Comparison of ENCODE assay signal across 13 mouse cellular contexts in genomic region chr10:59510713-59511426, GRCm38 (mm10).
DNase-seq lines count a peak whose midpoint lies in the region; ATAC-seq lines count a peak whose summit lies in the region.
"Had no signal": no experiment of that assay in that cellular context is flagged by ENCODE, and none has a peak within 500 bp of the region (broad histone marks: within the 10 kb centered on the region; RNA-seq: fewer than 3 reads in every experiment).

No protein-coding gene starts in this region.

- H3K4me2 ChIP-seq in heart, embryonic 13.5 days: peak overlapping the region; percentile 53
- H3K4me2 ChIP-seq in lung, embryonic 15.5 days: 0 out of 2 replicates have a peak overlapping the region, but pooled peaks have one; percentile 18
- H3K4me2 ChIP-seq in embryonic facial prominence, embryonic 15.5 days (replicated peaks): peak overlapping the region; percentile 13; the same call in 1 of the 2 replicates
- H3K4me2 ChIP-seq: intestine, embryonic 15.5 days had no signal

- peak overlapping the region; percentile 45; the same call in 1 of the 2 replicates for H3K9ac ChIP-seq in heart, embryonic 13.5 days
- no peak overlapping the region for H3K9ac ChIP-seq in lung, embryonic 15.5 days
- no peak overlapping the region for H3K9ac ChIP-seq in embryonic facial prominence, embryonic 15.5 days
- H3K9ac ChIP-seq: intestine, embryonic 15.5 days had no signal

- no peak for ATAC-seq in heart, embryonic 13.5 days (ENCODE audit: extremely low read depth, insufficient number of reproducible peaks, low FRiP score, low TSS enrichment)
- peak; percentile 56; the same call in 1 of the 2 replicates for ATAC-seq in lung, embryonic 15.5 days (ENCODE audit: borderline replicate concordance, extremely low read depth, low FRiP score, low TSS enrichment)
- peak; percentile 77 for ATAC-seq in embryonic facial prominence, embryonic 15.5 days (ENCODE audit: insufficient number of reproducible peaks, low FRiP score, low TSS enrichment, low read depth)
- ATAC-seq in monocyte, adult 5-6 weeks (replicated peaks; ENCODE audit: insufficient number of reproducible peaks, low FRiP score, low TSS enrichment, poor library complexity, severe bottlenecking): no peak
- ATAC-seq in erythroblast, adult 5-6 weeks (replicated peaks; ENCODE audit: low FRiP score, poor library complexity, severe bottlenecking): no peak
- ATAC-seq: intestine, embryonic 15.5 days had no signal

- no peak overlapping the region for H3K4me3 ChIP-seq in heart, embryonic 13.5 days
- H3K4me3 ChIP-seq in lung, embryonic 15.5 days: no peak overlapping the region
- H3K4me3 ChIP-seq in embryonic facial prominence, embryonic 15.5 days (replicated peaks): no peak overlapping the region
- H3K4me3 ChIP-seq: erythroblast, embryonic 14.5 days; intestine, embryonic 15.5 days had no signal

- H3K9me3 ChIP-seq in heart, embryonic 13.5 days: no peaks in the 10 kb centered on the region
- H3K9me3 ChIP-seq in lung, embryonic 15.5 days: no peaks in the 10 kb centered on the region
- H3K9me3 ChIP-seq in embryonic facial prominence, embryonic 15.5 days (replicated peaks): no peaks in the 10 kb centered on the region
- H3K9me3 ChIP-seq: intestine, embryonic 15.5 days had no signal

- intact Hi-C loops in heart, postnatal 25 days (cut with DNase I): no loop called here

- DNase-seq in heart, postnatal 25 days (ENCODE audit: low spot score): no peak
- DNase-seq in lung, postnatal 10 days: no peak
- peak; percentile 56 for DNase-seq in mesoderm, embryonic 11.5 days (ENCODE audit: low read depth, low spot score)
- DNase-seq: cerebellum, postnatal 14 days; layer of hippocampus, postnatal 36 days; lung, adult 2 months had no signal

- H3K36me3 ChIP-seq in heart, embryonic 13.5 days: no peaks in the 10 kb centered on the region
- H3K36me3 ChIP-seq in lung, embryonic 15.5 days: no peaks in the 10 kb centered on the region
- H3K36me3 ChIP-seq in embryonic facial prominence, embryonic 15.5 days: no peaks in the 10 kb centered on the region
- H3K36me3 ChIP-seq: intestine, embryonic 15.5 days had no signal

- H3K27me3 ChIP-seq in heart, embryonic 13.5 days (replicated peaks): no peaks in the 10 kb centered on the region
- no peaks in the 10 kb centered on the region for H3K27me3 ChIP-seq in lung, embryonic 15.5 days
- no peaks in the 10 kb centered on the region for H3K27me3 ChIP-seq in embryonic facial prominence, embryonic 15.5 days
- H3K27me3 ChIP-seq: intestine, embryonic 15.5 days had no signal

- peaks cover 57% of the 10 kb centered on the region for H3K4me1 ChIP-seq in heart, embryonic 13.5 days
- peaks cover 42% of the 10 kb centered on the region for H3K4me1 ChIP-seq in lung, embryonic 15.5 days
- peaks cover 24% of the 10 kb centered on the region for H3K4me1 ChIP-seq in embryonic facial prominence, embryonic 15.5 days

- H3K27ac ChIP-seq in heart, embryonic 13.5 days (replicated peaks): peak overlapping the region; percentile 57
- peak overlapping the region; percentile 19; the same call in 1 of the 2 replicates for H3K27ac ChIP-seq in lung, embryonic 15.5 days
- peak overlapping the region; percentile 13; the same call in 1 of the 2 replicates for H3K27ac ChIP-seq in embryonic facial prominence, embryonic 15.5 days (replicated peaks)
- H3K27ac ChIP-seq: intestine, embryonic 15.5 days had no signal

- WGBS in heart, embryonic 13.5 days: 47% methylated on average over 14 of the region's 14 CpGs
- 46% methylated on average over 14 of the region's 14 CpGs for WGBS in lung, embryonic 15.5 days
- 45% methylated on average over 14 of the region's 14 CpGs for WGBS in embryonic facial prominence, embryonic 15.5 days

Comparison
In these comparisons a context has a peak if more than half of its experiments do, and no peak if none do; other contexts are left out.
1. ATAC-seq: peak in lung, embryonic 15.5 days (single experiment) and embryonic facial prominence, embryonic 15.5 days (single experiment); none in heart, embryonic 13.5 days (single experiment), monocyte, adult 5-6 weeks (single experiment) and erythroblast, adult 5-6 weeks (single experiment).
2. Peak in every context shown above with its lines, with median percentiles within 50 percentile points of each other: H3K27ac ChIP-seq and H3K4me2 ChIP-seq.